Mouse (Mus musculus): Measurements from ENCODE around the gene Prpf40b. TPM values are rescaled to one million over a fixed set of nuclear protein-coding genes. Genes with fewer than 3 reads are reported as not detected.

Gene Prpf40b
- polyA plus RNA-seq, 1 experiment from 2014 or later: 37.1 TPM

DNA sequence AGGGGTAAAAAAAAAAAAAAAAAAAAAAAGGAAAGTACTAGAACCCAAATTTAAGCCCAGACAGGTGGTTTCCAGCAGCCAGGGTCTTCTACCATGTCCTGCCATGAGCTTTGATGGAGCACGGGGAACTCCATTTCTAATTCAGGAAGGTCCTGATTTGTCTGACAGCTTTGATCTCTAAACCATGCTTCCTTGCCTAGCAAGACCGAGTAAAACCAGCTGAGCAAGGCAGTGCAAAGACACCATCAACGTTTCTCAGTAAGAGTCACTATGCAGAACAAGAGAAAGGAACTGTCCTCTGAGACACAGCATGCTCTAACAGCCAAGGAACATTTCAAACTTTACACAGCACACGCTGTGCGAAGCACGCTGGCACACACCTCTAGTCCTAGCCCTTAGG, 56.7 kb downstream of the Prpf40b start:
- WGBS: 64% methylated on average over 6 of the region's 6 CpGs
- H3K27me3 ChIP-seq (replicated peaks; ENCODE audit: insufficient read depth, low read length): no peaks in the 10 kb centered on the region
- H3K27ac ChIP-seq (ENCODE audit: low read length): no peak overlapping the region
- H3K36me3 ChIP-seq (ENCODE audit: insufficient read depth, low read length): no peaks in the 10 kb centered on the region
- H3K4me3 ChIP-seq (ENCODE audit: low read depth, low read length): no peak overlapping the region
- TF ChIP-seq CTCF (IDR thresholded peaks at IDR 0.05): no peak
- TF ChIP-seq EP300 (IDR thresholded peaks at IDR 0.05): no peak
- H3K9me3 ChIP-seq (ENCODE audit: low read length): no peaks in the 10 kb centered on the region
- H3K9ac ChIP-seq (replicated peaks; ENCODE audit: low read depth): no peak overlapping the region
- no peak for DNase-seq (ENCODE audit: low spot score)
- ATAC-seq: no peak
- H3K4me1 ChIP-seq (ENCODE audit: insufficient read depth, low read depth, low read length): peaks cover 3% of the 10 kb centered on the region; the same call in 1 of the 2 replicates
- no peak overlapping the region for H3K4me2 ChIP-seq (replicated peaks; ENCODE audit: low read depth, low read length)

DNA sequence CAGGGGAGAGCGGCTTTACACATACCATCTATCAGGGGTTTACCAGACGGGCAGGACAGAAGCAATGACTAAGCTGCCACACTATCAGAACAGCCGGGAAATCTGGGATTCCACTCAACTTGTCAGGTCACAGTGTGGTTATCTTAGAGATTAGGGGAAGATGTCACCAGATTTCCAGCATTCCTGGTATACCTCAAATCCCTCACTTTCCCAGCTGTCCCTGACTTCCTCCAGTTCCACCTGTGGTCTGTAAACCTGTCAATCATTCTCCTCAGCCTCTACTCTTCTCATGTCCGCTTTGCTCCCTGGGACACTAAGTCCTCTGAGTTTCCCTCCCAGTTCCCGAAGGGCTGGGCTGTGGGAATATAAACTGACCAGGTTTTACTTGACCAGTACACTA, 57.4 kb downstream of the Prpf40b start:
- no peak overlapping the region for H3K9ac ChIP-seq (replicated peaks; ENCODE audit: low read depth)
- peaks cover 3% of the 10 kb centered on the region; the same call in 1 of the 2 replicates for H3K4me1 ChIP-seq (ENCODE audit: insufficient read depth, low read depth, low read length)
- TF ChIP-seq EP300 (IDR thresholded peaks at IDR 0.05) (no peak), CTCF (IDR thresholded peaks at IDR 0.05) (no peak)
- H3K9me3 ChIP-seq (ENCODE audit: low read length): no peaks in the 10 kb centered on the region
- no peaks in the 10 kb centered on the region for H3K36me3 ChIP-seq (ENCODE audit: insufficient read depth, low read length)
- ATAC-seq: no peak
- no peak overlapping the region for H3K4me3 ChIP-seq (ENCODE audit: low read depth, low read length)
- H3K27me3 ChIP-seq (replicated peaks; ENCODE audit: insufficient read depth, low read length): no peaks in the 10 kb centered on the region
- no peak overlapping the region for H3K27ac ChIP-seq (ENCODE audit: low read length)
- 68% methylated on average over 5 of the region's 5 CpGs for WGBS
- DNase-seq (ENCODE audit: low spot score): no peak
- H3K4me2 ChIP-seq (replicated peaks; ENCODE audit: low read depth, low read length): no peak overlapping the region

DNA sequence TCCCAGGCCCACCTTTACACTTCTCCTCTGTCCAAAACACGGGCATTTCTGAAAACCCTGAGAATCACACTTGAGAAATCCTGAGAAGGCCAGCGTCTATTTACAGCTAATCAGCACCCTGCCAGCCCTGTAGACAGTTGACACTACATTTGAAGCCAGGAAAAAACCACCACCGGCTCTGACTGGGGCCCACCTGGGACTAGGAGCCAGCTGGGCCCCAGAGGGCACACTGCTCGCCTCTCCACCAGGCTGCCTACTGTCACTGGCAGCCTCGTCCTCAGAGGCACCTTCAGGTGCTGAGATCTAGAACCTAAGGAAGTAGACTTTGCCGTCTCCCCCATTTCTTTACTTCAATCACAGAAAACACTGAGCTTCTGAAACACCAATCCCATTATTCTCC, 60.8 kb downstream of the Prpf40b start:
- no peak overlapping the region for H3K27ac ChIP-seq (ENCODE audit: low read length)
- no peak for ATAC-seq
- DNase-seq (ENCODE audit: low spot score): no peak
- no peaks in the 10 kb centered on the region; the same call in 1 of the 2 replicates for H3K4me1 ChIP-seq (ENCODE audit: insufficient read depth, low read depth, low read length)
- H3K27me3 ChIP-seq (replicated peaks; ENCODE audit: insufficient read depth, low read length): no peaks in the 10 kb centered on the region
- no peak for TF ChIP-seq CTCF (IDR thresholded peaks at IDR 0.05)
- no peak for TF ChIP-seq EP300 (IDR thresholded peaks at IDR 0.05)
- no peaks in the 10 kb centered on the region for H3K9me3 ChIP-seq (ENCODE audit: low read length)
- H3K4me2 ChIP-seq (replicated peaks; ENCODE audit: low read depth, low read length): no peak overlapping the region
- no peak overlapping the region for H3K9ac ChIP-seq (replicated peaks; ENCODE audit: low read depth)
- no peaks in the 10 kb centered on the region for H3K36me3 ChIP-seq (ENCODE audit: insufficient read depth, low read length)
- WGBS: 63% methylated on average over 6 of the region's 6 CpGs
- no peak overlapping the region for H3K4me3 ChIP-seq (ENCODE audit: low read depth, low read length)

DNA sequence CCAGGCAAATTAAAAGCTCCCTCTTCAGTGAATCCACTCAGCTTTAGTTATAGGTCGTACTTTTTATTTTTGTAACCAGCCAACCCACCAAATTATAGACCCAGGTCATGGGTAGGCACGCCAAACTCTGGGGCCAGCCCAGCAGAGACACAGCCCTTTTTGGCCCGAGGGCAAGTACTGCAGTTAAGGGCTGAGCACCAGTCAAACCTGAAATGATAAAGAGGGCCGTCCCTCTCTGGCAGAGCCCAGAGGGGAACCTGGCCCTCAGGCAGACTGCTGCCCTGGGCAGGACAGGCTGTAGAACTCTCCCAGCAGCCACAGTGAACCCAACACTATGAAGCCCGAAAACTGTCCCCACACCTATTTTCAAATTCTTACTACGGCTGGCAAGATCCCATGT, 61.6 kb downstream of the Prpf40b start:
- 58% methylated on average over 6 of the region's 6 CpGs for WGBS
- ATAC-seq (no peak), DNase-seq (ENCODE audit: low spot score) (no peak)
- Histone ChIP-seq H3K27ac (ENCODE audit: low read length) (no peak overlapping the region), H3K4me2 (replicated peaks; ENCODE audit: low read depth, low read length) (no peak overlapping the region), H3K4me3 (ENCODE audit: low read depth, low read length) (no peak overlapping the region), H3K4me1 (ENCODE audit: insufficient read depth, low read depth, low read length) (no peaks in the 10 kb centered on the region; the same call in 1 of the 2 replicates), H3K9ac (replicated peaks; ENCODE audit: low read depth) (no peak overlapping the region), H3K9me3 (ENCODE audit: low read length) (no peaks in the 10 kb centered on the region), H3K27me3 (replicated peaks; ENCODE audit: insufficient read depth, low read length) (no peaks in the 10 kb centered on the region), H3K36me3 (ENCODE audit: insufficient read depth, low read length) (no peaks in the 10 kb centered on the region)
- TF ChIP-seq EP300 (IDR thresholded peaks at IDR 0.05): no peak
- no peak for TF ChIP-seq CTCF (IDR thresholded peaks at IDR 0.05)

DNA sequence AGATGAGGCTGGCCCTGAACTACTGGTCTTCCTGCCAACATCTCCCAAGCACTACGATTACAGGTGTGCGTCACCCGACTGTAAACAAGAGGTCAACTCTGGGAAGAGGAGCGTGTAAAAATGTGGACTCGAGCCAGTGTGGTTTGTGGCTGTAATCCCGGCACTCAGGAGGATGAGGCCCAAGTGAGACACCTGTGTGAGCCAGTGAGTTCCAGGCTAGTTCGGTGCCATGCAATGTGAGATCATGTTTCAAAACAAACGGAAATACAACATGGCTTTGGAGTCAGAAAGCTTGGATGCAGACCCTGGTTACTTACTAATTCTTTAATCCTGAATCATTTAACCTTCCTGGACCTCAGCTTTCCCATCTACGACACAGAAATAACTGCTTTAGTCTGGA, 64.1 kb downstream of the Prpf40b start:
- 79% methylated on average over 9 of the region's 9 CpGs for WGBS
- no peaks in the 10 kb centered on the region for H3K4me1 ChIP-seq (ENCODE audit: insufficient read depth, low read depth, low read length)
- TF ChIP-seq CTCF (IDR thresholded peaks at IDR 0.05) (no peak), EP300 (IDR thresholded peaks at IDR 0.05) (no peak)
- H3K9ac ChIP-seq (replicated peaks; ENCODE audit: low read depth): no peak overlapping the region
- H3K36me3 ChIP-seq (ENCODE audit: insufficient read depth, low read length): no peaks in the 10 kb centered on the region
- H3K27ac ChIP-seq (ENCODE audit: low read length): no peak overlapping the region
- no peak overlapping the region for H3K4me2 ChIP-seq (replicated peaks; ENCODE audit: low read depth, low read length)
- ATAC-seq (no peak), DNase-seq (ENCODE audit: low spot score) (no peak)
- H3K9me3 ChIP-seq (ENCODE audit: low read length): no peaks in the 10 kb centered on the region
- H3K4me3 ChIP-seq (ENCODE audit: low read depth, low read length): no peak overlapping the region
- H3K27me3 ChIP-seq (replicated peaks; ENCODE audit: insufficient read depth, low read length): no peaks in the 10 kb centered on the region

DNA sequence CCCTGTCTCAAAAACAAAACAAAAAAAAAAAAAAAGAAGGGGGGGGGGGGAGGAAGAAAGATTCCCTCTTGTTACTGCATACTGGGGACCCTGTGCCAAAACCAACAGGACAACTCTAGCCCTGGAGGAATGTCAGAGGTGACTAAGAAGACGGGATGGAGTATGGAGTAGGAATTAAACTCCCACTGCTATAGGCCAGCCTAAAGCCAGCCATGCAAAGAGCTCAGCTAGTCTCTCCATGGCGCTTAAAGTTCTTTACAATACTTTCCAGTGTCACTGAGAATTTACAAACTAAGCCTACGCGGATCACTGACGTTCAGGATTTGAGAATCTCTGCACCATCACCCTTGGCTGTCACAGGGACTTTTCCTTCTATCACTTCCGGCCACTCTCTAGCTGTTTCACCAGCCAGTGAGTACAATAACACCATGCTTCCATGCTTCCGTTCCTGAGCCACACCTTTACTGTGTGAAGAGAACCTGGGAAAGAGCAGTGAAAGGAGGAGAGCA, 69.2 kb downstream of the Prpf40b start:
- WGBS: 46% methylated on average over 7 of the region's 7 CpGs
- Histone ChIP-seq H3K27me3 (replicated peaks; ENCODE audit: insufficient read depth, low read length) (no peaks in the 10 kb centered on the region), H3K36me3 (ENCODE audit: insufficient read depth, low read length) (no peaks in the 10 kb centered on the region), H3K4me2 (replicated peaks; ENCODE audit: low read depth, low read length) (no peak overlapping the region), H3K9ac (replicated peaks; ENCODE audit: low read depth) (no peak overlapping the region), H3K9me3 (ENCODE audit: low read length) (no peaks in the 10 kb centered on the region), H3K4me3 (ENCODE audit: low read depth, low read length) (no peak overlapping the region), H3K4me1 (ENCODE audit: insufficient read depth, low read depth, low read length) (peaks cover 7% of the 10 kb centered on the region; the same call in 1 of the 2 replicates), H3K27ac (ENCODE audit: low read length) (peak overlapping the region; percentile 40; the same call in 1 of the 2 replicates)
- ATAC-seq: no peak
- TF ChIP-seq CTCF (IDR thresholded peaks at IDR 0.05) (no peak), EP300 (IDR thresholded peaks at IDR 0.05) (no peak)
- DNase-seq (ENCODE audit: low spot score): peak; percentile 39

DNA sequence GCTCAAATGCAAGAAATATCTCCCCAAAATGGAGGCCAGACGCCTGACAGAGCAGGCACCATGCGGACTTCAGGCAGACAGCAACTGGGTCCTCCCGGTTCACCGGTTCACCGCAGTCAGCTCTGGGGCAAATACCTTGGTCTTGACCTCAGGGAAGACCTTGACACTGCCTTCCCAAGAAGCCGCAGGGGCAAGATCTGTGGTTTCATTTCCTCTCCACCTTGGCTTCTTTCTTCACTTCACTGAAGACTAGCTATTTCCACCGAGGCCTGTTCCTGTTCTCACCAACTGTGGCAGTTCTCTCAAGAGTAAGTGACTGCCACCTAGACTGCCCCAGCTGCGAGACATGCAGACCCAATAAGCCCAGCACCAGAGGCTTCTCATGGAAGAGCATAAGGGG, 70.0 kb downstream of the Prpf40b start:
- Histone ChIP-seq H3K27ac (ENCODE audit: low read length) (peak overlapping the region; percentile 40; the same call in 1 of the 2 replicates), H3K4me2 (replicated peaks; ENCODE audit: low read depth, low read length) (no peak overlapping the region), H3K4me3 (ENCODE audit: low read depth, low read length) (no peak overlapping the region), H3K27me3 (replicated peaks; ENCODE audit: insufficient read depth, low read length) (no peaks in the 10 kb centered on the region), H3K4me1 (ENCODE audit: insufficient read depth, low read depth, low read length) (peaks cover 7% of the 10 kb centered on the region; the same call in 1 of the 2 replicates), H3K9me3 (ENCODE audit: low read length) (no peaks in the 10 kb centered on the region), H3K36me3 (ENCODE audit: insufficient read depth, low read length) (no peaks in the 10 kb centered on the region), H3K9ac (replicated peaks; ENCODE audit: low read depth) (no peak overlapping the region)
- TF ChIP-seq CTCF (IDR thresholded peaks at IDR 0.05) (no peak), EP300 (IDR thresholded peaks at IDR 0.05) (no peak)
- ATAC-seq (no peak), DNase-seq (ENCODE audit: low spot score) (peak; percentile 16)
- WGBS: 66% methylated on average over 8 of the region's 8 CpGs

Other genes with a start within 250 kb of the Prpf40b start
- gene Prph, start 239.9 kb upstream of the Prpf40b start, polyA plus RNA-seq (2015; fragmentation: Nextera tagmentation; extraction: Ambion mirVana): 0.32 and 0.42 TPM in 2 replicates
- gene Troap, start 220.5 kb upstream of the Prpf40b start, polyA plus RNA-seq (2015; fragmentation: Nextera tagmentation; extraction: Ambion mirVana): 0.95 and 0.99 TPM in 2 replicates
- gene C1ql4, start 207.3 kb upstream of the Prpf40b start, polyA plus RNA-seq (2015; fragmentation: Nextera tagmentation; extraction: Ambion mirVana): not detected in 2 replicates
- 0.50 and 0.96 TPM in 2 replicates for gene Dnajc22, start 201.9 kb upstream of the Prpf40b start, polyA plus RNA-seq (2015; fragmentation: Nextera tagmentation; extraction: Ambion mirVana)
- 13.7 and 16.3 TPM in 2 replicates for gene Spats2, start 169.2 kb upstream of the Prpf40b start, polyA plus RNA-seq (2015; fragmentation: Nextera tagmentation; extraction: Ambion mirVana)
- 0.21 and 0.63 TPM in 2 replicates for gene Kcnh3, start 70.2 kb upstream of the Prpf40b start, polyA plus RNA-seq (2015; fragmentation: Nextera tagmentation; extraction: Ambion mirVana)
- 96.9 and 102 TPM in 2 replicates for gene Mcrs1, start 43.1 kb upstream of the Prpf40b start, polyA plus RNA-seq (2015; fragmentation: Nextera tagmentation; extraction: Ambion mirVana)
- gene Fam186b, start 801 bp downstream of the Prpf40b start, polyA plus RNA-seq (2015; fragmentation: Nextera tagmentation; extraction: Ambion mirVana): 0.07 TPM in 1 of 2 replicates, not detected in the other
- 25.8 and 30.7 TPM in 2 replicates for gene Fmnl3, start 75.4 kb downstream of the Prpf40b start, polyA plus RNA-seq (2015; fragmentation: Nextera tagmentation; extraction: Ambion mirVana)
- 669 and 693 TPM in 2 replicates for gene Tmbim6, start 97.8 kb downstream of the Prpf40b start, polyA plus RNA-seq (2015; fragmentation: Nextera tagmentation; extraction: Ambion mirVana)
- gene Nckap5l, start 162.7 kb downstream of the Prpf40b start, polyA plus RNA-seq (2015; fragmentation: Nextera tagmentation; extraction: Ambion mirVana): 5.2 and 6.0 TPM in 2 replicates
- 11.2 and 11.5 TPM in 2 replicates for gene Bcdin3d, start 179.6 kb downstream of the Prpf40b start, polyA plus RNA-seq (2015; fragmentation: Nextera tagmentation; extraction: Ambion mirVana)
- gene Faim2, start 233.1 kb downstream of the Prpf40b start, polyA plus RNA-seq (2015; fragmentation: Nextera tagmentation; extraction: Ambion mirVana): 0.81 and 0.95 TPM in 2 replicates